Mouse (Mus musculus) duodenum, adult 2 months (tissue): ENCODE measurements around the gene Qpctl. TPM values are rescaled to one million over a fixed set of nuclear protein-coding genes. Genes with fewer than 3 reads are reported as not detected.

Experiments
- polyA plus RNA-seq: library from polyadenylated mRNA; depleted of rRNA; stranded (reverse); fragments of >200 nt; gene quantifications from 2 replicates; pipeline ENCODE4 v1.2.3, GENCODE M21; 2012; ENCODE audit warnings: low replicate concordance; rRNA removed

The Qpctl gene
- polyA plus RNA-seq, result 6.5 and 11.2 TPM in 2 replicates

GRCm38 (mm10) chr7:19148875-19149541, at the start of gene Qpctl:
TSS of gene Qpctl (minus strand) at chr7:19149291.

GRCm38 (mm10) chr7:19175708-19176515, 26.8 kb upstream of the Qpctl start, which contains the start of gene Eml2:
TSS of gene Eml2 (plus strand) at chr7:19176421.

GRCm38 (mm10) chr7:19165656-19166423, 16.7 kb upstream of the Qpctl start, which contains the start of gene Gipr:
TSS of gene Gipr (minus strand) at chr7:19166127.

GRCm38 (mm10) chr7:19149626-19150025, 535 bp upstream of the Qpctl start, which contains the start of gene Snrpd2:
TSS of gene Snrpd2 (plus strand) at chr7:19149722.

GRCm38 (mm10) chr7:19119631-19120429, 29.3 kb downstream of the Qpctl start, which contains the start of gene Fbxo46:
TSS of gene Fbxo46 (plus strand) at chr7:19119859.

GRCm38 (mm10) chr7:19118028-19118771, 30.9 kb downstream of the Qpctl start, which contains the start of gene Gm4969:
TSS of gene Gm4969 (minus strand) at chr7:19118368.

GRCm38 (mm10) chr7:19094471-19094825, 54.6 kb downstream of the Qpctl start, which contains the start of gene Six5:
TSS of gene Six5 (plus strand) at chr7:19094594.

Other genes starting within 250 kb of the Qpctl start
- 19.3 and 30.1 TPM in 2 replicates for gene Ccdc61, start 238.9 kb downstream of the Qpctl start, polyA plus RNA-seq
- 0.37 and 0.51 TPM in 2 replicates for gene Nova2, start 223.4 kb downstream of the Qpctl start, polyA plus RNA-seq
- gene Nanos2, start 161.9 kb downstream of the Qpctl start, polyA plus RNA-seq, result not detected in 2 replicates
- gene Mypop, start 158.0 kb downstream of the Qpctl start, polyA plus RNA-seq, result 3.6 and 3.9 TPM in 2 replicates
- 23.6 and 38.4 TPM in 2 replicates for gene Irf2bp1, start 145.2 kb downstream of the Qpctl start, polyA plus RNA-seq
- 18.5 and 24.2 TPM in 2 replicates for gene Foxa3, start 125.8 kb downstream of the Qpctl start, polyA plus RNA-seq
- gene Sympk, start 124.9 kb downstream of the Qpctl start, polyA plus RNA-seq, result 66.3 and 76.2 TPM in 2 replicates
- 0.05 TPM in 1 of 2 replicates, not detected in the other for gene Rsph6a, start 94.6 kb downstream of the Qpctl start, polyA plus RNA-seq
- gene Dmwd, start 73.1 kb downstream of the Qpctl start, polyA plus RNA-seq, result 16.6 and 18.3 TPM in 2 replicates
- 422 and 649 TPM in 2 replicates for gene Dmpk, start 65.4 kb downstream of the Qpctl start, polyA plus RNA-seq
- gene Six5, start 54.7 kb downstream of the Qpctl start, polyA plus RNA-seq, result 15.0 and 23.1 TPM in 2 replicates
- not detected in 2 replicates for gene Gm4969, start 30.9 kb downstream of the Qpctl start, polyA plus RNA-seq
- gene Fbxo46, start 29.4 kb downstream of the Qpctl start, polyA plus RNA-seq, result 8.6 and 15.0 TPM in 2 replicates
- 6.2 and 7.1 TPM in 2 replicates for gene Snrpd2, start 431 bp upstream of the Qpctl start, polyA plus RNA-seq
- gene Gipr, start 16.8 kb upstream of the Qpctl start, polyA plus RNA-seq, result 0.63 and 0.77 TPM in 2 replicates
- gene Eml2, start 27.1 kb upstream of the Qpctl start, polyA plus RNA-seq, result 20.3 and 22.0 TPM in 2 replicates
- gene Gpr4, start 63.2 kb upstream of the Qpctl start, polyA plus RNA-seq, result 5.1 and 6.3 TPM in 2 replicates
- gene Opa3, start 79.0 kb upstream of the Qpctl start, polyA plus RNA-seq, result 24.2 and 25.9 TPM in 2 replicates
- 436 and 468 TPM in 2 replicates for gene Vasp, start 122.5 kb upstream of the Qpctl start, polyA plus RNA-seq
- 1.4 and 23.4 TPM in 2 replicates for gene Ppm1n, start 130.8 kb upstream of the Qpctl start, polyA plus RNA-seq
- 13.4 and 16.6 TPM in 2 replicates for gene Rtn2, start 133.3 kb upstream of the Qpctl start, polyA plus RNA-seq
- gene Fosb, start 160.8 kb upstream of the Qpctl start, polyA plus RNA-seq, result 0.99 and 6.4 TPM in 2 replicates
- gene Ercc1, start 195.5 kb upstream of the Qpctl start, polyA plus RNA-seq, result 14.9 and 16.2 TPM in 2 replicates
- gene Cd3eap, start 210.2 kb upstream of the Qpctl start, polyA plus RNA-seq, result 1.9 and 5.3 TPM in 2 replicates
- gene Ppp1r13l, start 210.5 kb upstream of the Qpctl start, polyA plus RNA-seq, result 7.7 and 8.8 TPM in 2 replicates
- 37.5 and 41.5 TPM in 2 replicates for gene Ercc2, start 232.7 kb upstream of the Qpctl start, polyA plus RNA-seq